Mouse (Mus musculus) small intestine, adult 2 months (tissue): ENCODE results near the gene Senp7.

Experiments
- CTCF ChIP-seq: fragments of 200-500 bp; IDR thresholded peaks from 2 replicates; pipeline ENCODE4 v1.5.1; 2012; ENCODE audit warnings: low read depth, mild to moderate bottlenecking, control low read depth, inconsistent platforms, low read length, moderate library complexity, mixed read lengths; ENCODE audit not compliant: insufficient replicate concordance, insufficient read length; ENCODE audit errors: extremely low read depth
- POLR2A ChIP-seq: fragments of 200-500 bp; IDR thresholded peaks from 2 replicates; pipeline ENCODE4 v1.6.1; 2012; ENCODE audit warnings: low read depth, mild to moderate bottlenecking, control low read depth, inconsistent platforms, low read length, moderate library complexity

DNA sequence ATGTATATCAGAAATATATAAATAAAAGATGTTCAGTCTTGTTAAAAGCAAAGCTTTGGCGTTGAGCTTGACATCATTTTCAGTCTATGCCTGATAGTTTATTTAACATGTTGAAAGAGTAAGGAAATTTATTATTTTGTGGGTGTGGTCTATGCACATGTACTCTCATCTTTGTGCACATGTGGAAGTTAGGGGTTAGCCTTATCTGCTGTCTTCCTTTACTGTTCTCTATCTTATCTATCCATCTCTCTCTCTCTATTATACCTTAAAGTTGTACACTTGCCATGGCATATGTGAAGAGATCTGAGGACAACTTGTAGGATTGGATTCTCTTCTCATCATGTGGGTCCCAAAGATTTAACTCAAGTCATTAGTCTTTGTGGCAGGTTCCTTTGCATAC is 39.3 kb upstream of the Senp7 start:
- TF ChIP-seq POLR2A (no peak), CTCF (no peak)
